Mouse (Mus musculus) right cerebral cortex, postnatal 4 days (tissue): Measurements from ENCODE around the gene Dusp27.
"Not testable (repeated sequence)": the region's sequence is repeated elsewhere in the genome, so short reads cannot be mapped to it uniquely, and the experiment has no call there.

Source experiments
- DNase-seq: peaks from one replicate; pipeline ENCODE4 v3.0.0-alpha.2; 2022

The Dusp27 gene

GRCm38 (mm10) chr1:166141868-166142267 lies 14.1 kb upstream of the Dusp27 start:
- not testable (repeated sequence) for DNase-seq

DNA sequence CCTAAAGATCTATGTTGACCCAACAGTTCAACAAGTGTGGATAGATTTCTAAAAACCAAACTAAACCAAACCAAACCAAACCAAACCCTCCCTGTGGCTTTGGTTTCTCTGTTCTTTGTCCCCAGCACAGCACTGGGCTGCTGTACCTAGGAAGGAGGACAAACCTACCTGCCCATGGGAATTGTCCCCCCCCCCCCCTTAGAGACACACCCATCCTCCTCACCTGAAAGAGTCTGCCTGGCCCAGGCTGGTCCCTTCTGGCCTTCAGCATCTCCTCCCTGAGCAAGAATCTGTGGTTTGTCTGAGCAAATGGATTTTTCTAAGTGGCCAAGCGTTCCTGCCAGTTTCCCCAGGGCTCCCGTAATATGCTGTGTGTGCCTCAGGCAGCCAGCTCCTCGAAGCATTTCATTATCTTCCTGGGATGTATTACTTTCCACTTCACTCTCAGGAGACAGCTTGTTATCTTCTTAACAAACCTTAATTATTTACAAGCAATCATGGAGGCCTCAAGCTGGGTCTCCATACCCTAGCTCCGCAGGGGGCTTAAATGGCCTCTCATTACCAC lies 12.0 kb upstream of the Dusp27 start:
- no peak for DNase-seq

DNA sequence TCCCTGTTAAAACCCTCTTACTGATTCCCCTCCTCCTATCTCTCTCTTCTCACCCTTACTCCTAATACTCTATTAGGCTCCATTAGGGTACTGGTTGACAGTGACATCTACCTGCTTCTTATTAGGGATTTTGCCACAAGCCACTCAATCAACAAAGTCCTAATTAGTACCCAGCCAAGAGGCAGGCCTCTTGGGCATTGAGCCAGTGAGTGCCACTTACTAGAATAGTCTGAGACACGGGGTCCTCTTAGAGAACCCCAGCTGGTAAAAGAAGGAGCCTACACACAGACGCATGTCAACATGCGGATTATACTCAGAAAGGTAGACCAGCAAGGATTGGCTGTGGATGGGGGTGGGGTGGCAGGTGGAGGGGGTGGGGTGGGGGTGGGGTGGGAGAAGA lies 11.4 kb upstream of the Dusp27 start:
- no peak for DNase-seq

DNA sequence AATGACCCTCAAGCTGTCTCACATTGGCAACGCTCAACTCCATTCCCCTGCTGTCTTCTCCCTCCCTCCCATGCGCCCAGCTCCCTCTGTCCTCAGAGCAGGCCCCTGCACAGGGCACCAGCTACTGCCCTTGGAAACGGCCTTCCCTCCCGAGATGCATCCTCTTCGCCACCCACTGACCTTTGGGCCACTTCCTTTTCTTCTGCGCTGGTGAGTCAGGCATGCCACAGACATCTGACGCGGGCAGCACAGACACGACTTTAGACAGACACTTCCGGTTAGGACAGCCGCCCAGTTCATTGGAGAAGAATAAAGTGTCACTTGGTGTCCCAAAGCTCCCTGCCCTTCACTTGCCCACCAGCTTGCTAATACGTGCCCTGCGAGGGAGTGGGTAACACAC lies 10.4 kb upstream of the Dusp27 start:
- no peak for DNase-seq

DNA sequence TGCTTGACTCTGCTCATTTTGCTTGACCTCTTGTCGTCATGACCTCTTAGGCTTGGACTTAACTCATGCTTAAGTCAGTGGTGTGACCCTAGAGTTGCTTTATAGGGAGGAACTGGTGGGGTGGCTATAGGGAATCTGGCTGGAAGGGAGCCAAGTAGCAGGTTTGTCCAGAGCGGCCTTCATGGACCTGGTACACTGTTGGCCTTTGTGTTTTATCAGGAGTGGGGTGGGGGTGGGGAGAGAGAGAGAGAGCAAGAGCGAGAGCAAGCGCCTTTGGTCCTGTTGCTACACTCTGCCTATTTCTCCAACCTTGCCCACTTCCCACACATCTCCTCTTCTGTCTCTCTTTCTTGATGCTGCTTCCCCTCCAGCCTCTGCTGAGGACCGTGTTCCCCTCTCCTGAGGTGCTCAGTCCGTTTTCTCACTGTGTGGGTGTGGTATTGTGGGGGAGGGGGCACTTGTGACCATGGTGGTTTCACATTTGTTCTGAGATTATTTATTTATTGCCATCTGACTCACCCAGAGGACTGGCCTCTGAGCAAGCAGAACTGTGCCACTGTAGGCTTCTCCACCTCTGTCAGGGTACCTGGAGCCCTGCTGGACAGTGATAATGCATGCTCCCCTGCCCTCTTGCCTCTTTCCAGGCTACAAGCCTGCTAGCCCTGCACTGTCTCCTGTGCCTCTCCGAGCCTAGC lies 9.7 kb upstream of the Dusp27 start:
- no peak for DNase-seq

GRCm38 (mm10) chr1:166135091-166135740 lies 7.5 kb upstream of the Dusp27 start:
- DNase-seq = no peak

- no peak for DNase-seq
Observed at GRCm38 (mm10) chr1:166132367-166132766, 4.6 kb upstream of the Dusp27 start.

GRCm38 (mm10) chr1:166130224-166130860 lies 2.6 kb upstream of the Dusp27 start, which contains the start of gene Gpa33:
TSS of gene Gpa33 (plus strand) at chr1:166130238.
- DNase-seq = no peak

DNA sequence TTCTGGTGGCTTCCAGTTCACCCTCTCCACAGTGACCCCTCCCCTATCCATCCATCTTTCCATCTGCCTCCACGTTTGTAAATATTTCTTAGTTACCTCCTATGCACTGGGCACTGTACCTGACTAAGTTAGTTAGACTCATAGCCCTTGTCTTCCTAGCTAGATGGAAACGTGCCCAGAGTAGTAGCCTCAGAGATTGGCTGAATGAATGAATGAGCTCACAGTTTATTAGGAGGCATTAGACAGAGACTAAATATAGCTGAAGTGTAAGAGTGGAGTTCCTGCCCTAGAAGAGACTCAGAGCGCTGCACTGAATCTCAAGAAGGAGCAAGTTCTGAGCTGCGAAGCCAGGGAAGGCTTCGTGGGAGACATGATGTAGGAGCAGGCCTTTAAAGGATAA lies 829 bp upstream of the Dusp27 start:
- DNase-seq = no peak

GRCm38 (mm10) chr1:166126795-166127194 lies 927 bp downstream of the Dusp27 start:
- no peak for DNase-seq

DNA sequence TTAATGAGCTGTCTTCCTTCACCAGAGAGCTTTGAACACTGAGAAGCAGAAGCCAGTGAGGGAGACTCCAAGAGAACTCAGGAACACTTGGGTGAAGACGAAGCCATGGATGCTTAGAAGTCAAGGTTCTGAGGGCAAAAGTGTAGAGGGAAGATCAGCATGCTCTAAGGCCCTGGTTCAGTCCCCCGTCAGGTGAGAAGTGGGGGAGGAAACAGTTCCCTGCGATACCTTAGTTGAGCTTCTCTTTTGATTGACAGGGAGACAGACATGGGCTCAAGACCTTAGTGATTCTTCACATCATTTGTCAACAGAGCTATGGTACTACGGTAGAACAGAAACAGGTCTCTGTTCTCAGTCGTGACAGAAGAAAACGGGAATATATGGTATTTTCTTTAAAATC lies 1.4 kb downstream of the Dusp27 start:
- DNase-seq = no peak

GRCm38 (mm10) chr1:166124932-166125593 lies 2.7 kb downstream of the Dusp27 start:
- no peak for DNase-seq

GRCm38 (mm10) chr1:166123751-166124150 lies 4.0 kb downstream of the Dusp27 start:
- DNase-seq = no peak

- no peak for DNase-seq
Observed at GRCm38 (mm10) chr1:166123045-166123444, 4.7 kb downstream of the Dusp27 start.

GRCm38 (mm10) chr1:166122114-166122513 lies 5.6 kb downstream of the Dusp27 start:
- DNase-seq = no peak

GRCm38 (mm10) chr1:166117866-166118639 lies 9.7 kb downstream of the Dusp27 start:
- no peak for DNase-seq

GRCm38 (mm10) chr1:166115719-166116118 lies 12.0 kb downstream of the Dusp27 start:
- no peak for DNase-seq

GRCm38 (mm10) chr1:166114986-166115385 lies 12.7 kb downstream of the Dusp27 start:
- no peak for DNase-seq

- DNase-seq = no peak
Observed at GRCm38 (mm10) chr1:166105464-166105863, 22.3 kb downstream of the Dusp27 start.

DNA sequence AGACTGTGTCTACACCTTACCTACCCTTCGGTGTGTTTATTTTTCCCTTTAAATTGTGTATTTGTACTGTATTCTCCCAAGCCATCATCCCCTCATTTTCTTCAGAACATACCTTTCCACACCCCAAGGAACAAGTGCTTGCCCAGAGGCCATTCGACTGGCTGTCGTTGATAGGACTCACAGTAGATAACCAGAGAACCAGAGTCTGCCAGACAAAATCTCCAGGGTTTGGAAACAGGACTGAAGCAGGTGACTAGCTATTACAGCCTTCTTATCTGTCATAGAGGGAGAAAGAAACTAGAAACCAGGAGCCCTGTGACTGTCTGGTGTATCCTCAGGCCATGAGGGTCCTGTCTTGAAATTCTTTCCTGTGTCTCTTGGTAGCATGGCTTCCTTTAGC lies 22.9 kb downstream of the Dusp27 start:
- DNase-seq = no peak

DNA sequence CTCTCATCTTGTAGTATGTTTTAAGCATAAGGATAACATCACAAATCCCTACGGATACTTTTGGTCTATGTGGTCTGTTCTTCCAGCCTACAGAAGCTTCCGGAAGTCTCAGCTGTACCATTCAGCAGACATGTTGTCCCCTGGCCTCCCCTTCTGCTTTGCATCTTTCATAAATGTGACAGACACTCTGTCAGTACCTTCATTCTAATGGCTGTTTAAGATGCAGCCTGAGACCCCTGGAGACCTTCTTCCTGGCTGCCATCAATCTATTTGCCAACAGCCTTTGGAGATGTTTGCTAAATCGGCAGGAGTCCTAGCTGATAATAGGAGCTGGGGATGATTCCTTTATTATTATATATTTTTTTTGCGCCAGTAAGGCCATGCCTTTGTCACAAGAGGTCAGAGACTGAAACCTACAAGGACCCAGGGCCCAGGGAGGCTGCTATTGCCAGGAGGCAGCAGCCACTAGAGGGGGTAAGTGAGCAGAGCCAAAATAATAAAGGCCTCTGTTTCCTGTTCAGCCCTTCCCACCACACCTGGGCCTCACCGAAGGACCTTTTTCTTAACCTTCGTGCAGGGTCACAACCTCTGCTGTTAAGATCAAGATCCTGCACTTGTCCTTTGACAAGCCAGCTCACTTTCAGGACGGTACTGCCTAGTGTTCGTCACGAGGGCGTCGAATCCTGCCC lies 24.7 kb downstream of the Dusp27 start:
- no peak for DNase-seq

- DNase-seq = no peak
Observed at GRCm38 (mm10) chr1:166098120-166098519, 29.6 kb downstream of the Dusp27 start.
